Mouse (Mus musculus) hindbrain, embryonic 15.5 days (tissue): ENCODE results near the gene Ttll4. TPM values are rescaled to one million over a fixed set of nuclear protein-coding genes. Genes with fewer than 3 reads are reported as not detected.

Experiments used
- polyA plus RNA-seq: library from polyadenylated mRNA; unstranded; fragments of >200 nt; fragmentation: Nextera tagmentation; extraction: Ambion mirVana; gene quantifications from 2 replicates; pipeline ENCODE4 v1.2.1, GENCODE M21; 2015

Gene Ttll4
- polyA plus RNA-seq, 1 experiment from 2014 or later: 9.5 TPM

Other genes with a start within 250 kb of the Ttll4 start
- 48.7 and 51.1 TPM in 2 replicates for gene Cnot9, start 155.7 kb upstream of the Ttll4 start, polyA plus RNA-seq
- 5.6 and 6.1 TPM in 2 replicates for gene Plcd4, start 118.9 kb upstream of the Ttll4 start, polyA plus RNA-seq
- gene Usp37, start 117.5 kb upstream of the Ttll4 start, polyA plus RNA-seq: 23.9 and 25.1 TPM in 2 replicates
- gene Zfp142, start 73.5 kb upstream of the Ttll4 start, polyA plus RNA-seq: 8.1 and 8.3 TPM in 2 replicates
- 20.0 and 21.5 TPM in 2 replicates for gene Bcs1l, start 73.5 kb upstream of the Ttll4 start, polyA plus RNA-seq
- 40.2 and 41.7 TPM in 2 replicates for gene Rnf25, start 60.3 kb upstream of the Ttll4 start, polyA plus RNA-seq
- gene Stk36, start 60.3 kb upstream of the Ttll4 start, polyA plus RNA-seq: 18.6 and 19.8 TPM in 2 replicates
- 3.3 TPM in 2 replicates for gene Cyp27a1, start 51.8 kb downstream of the Ttll4 start, polyA plus RNA-seq
- gene Prkag3, start 87.5 kb downstream of the Ttll4 start, polyA plus RNA-seq: not detected in 2 replicates
- 4.7 and 7.0 TPM in 2 replicates for gene Wnt6, start 110.1 kb downstream of the Ttll4 start, polyA plus RNA-seq
- gene Wnt10a, start 129.8 kb downstream of the Ttll4 start, polyA plus RNA-seq: 0.57 and 0.69 TPM in 2 replicates
- gene Cdk5r2, start 193.2 kb downstream of the Ttll4 start, polyA plus RNA-seq: 11.1 and 12.4 TPM in 2 replicates
- gene Fev, start 223.7 kb downstream of the Ttll4 start, polyA plus RNA-seq: 3.5 and 5.0 TPM in 2 replicates
- gene Cryba2, start 231.4 kb downstream of the Ttll4 start, polyA plus RNA-seq: 1.8 and 2.9 TPM in 2 replicates